Mouse (Mus musculus) forebrain, postnatal 0 days (tissue): Measurements from ENCODE around the gene Cops3. TPM values are rescaled to one million over a fixed set of nuclear protein-coding genes. Genes with fewer than 3 reads are reported as not detected.

ENCODE experiments used
- ATAC-seq: fragments of 200-750 bp; cut with Nextera tagmentation; 2 replicates; pipeline ENCODE4 v1.8.0; 2017; ENCODE audit warnings: mild to moderate bottlenecking, moderate library complexity
- DNase-seq: peaks from one replicate; pipeline ENCODE4 v3.0.0-alpha.2; 2015
- H3K27ac ChIP-seq: fragments of 300-500 bp; sonication (generic); 2 replicates; pipeline ENCODE4 v1.5.1; 2014; ENCODE audit warnings: low read depth, mild to moderate bottlenecking, antibody characterized with exemption, low read length, moderate library complexity, mixed read lengths
- H3K27me3 ChIP-seq: fragments of 300-500 bp; sonication (generic); 2 replicates; pipeline ENCODE4 v1.6.1; 2014; ENCODE audit warnings: mild to moderate bottlenecking, low read length, mixed read lengths; ENCODE audit not compliant: insufficient read depth
- H3K36me3 ChIP-seq: fragments of 300-500 bp; sonication (generic); 2 replicates; pipeline ENCODE4 v1.6.1; 2014; ENCODE audit warnings: mild to moderate bottlenecking, moderate library complexity; ENCODE audit not compliant: insufficient read depth
- H3K4me1 ChIP-seq: fragments of 300-500 bp; sonication (generic); 2 replicates; pipeline ENCODE4 v1.6.1; 2014; ENCODE audit warnings: antibody characterized with exemption; ENCODE audit not compliant: insufficient read depth
- H3K4me2 ChIP-seq: fragments of 300-500 bp; sonication (generic); 2 replicates; pipeline ENCODE4 v1.6.1; 2014; ENCODE audit warnings: low read depth, mild to moderate bottlenecking, moderate library complexity
- H3K4me3 ChIP-seq: fragments of 300-500 bp; sonication (generic); 2 replicates; pipeline ENCODE4 v1.5.1; 2014; ENCODE audit warnings: low read depth, low read length, mixed read lengths
- H3K9ac ChIP-seq: fragments of 300-500 bp; sonication (generic); 2 replicates; pipeline ENCODE4 v1.6.1; 2014; ENCODE audit warnings: mild to moderate bottlenecking
- H3K9me3 ChIP-seq: fragments of 300-500 bp; sonication (generic); 2 replicates; pipeline ENCODE4 v1.6.1; 2016; ENCODE audit warnings: low read length
- CTCF ChIP-seq: sonication (generic); IDR thresholded peaks from 2 replicates; pipeline ENCODE4 v1.5.1; 2016; ENCODE audit warnings: antibody characterized with exemption, control low read depth, low read depth
- WGBS: fragments of 180-500 bp; shearing (Covaris S2); extraction: QIAGEN DNeasy Blood & Tissue Kit; methylation state at CpG from one replicate; pipeline ENCODE4 v1.1.7; 2014; 5-methylcytosine and 5-hydroxymethylcytosine counted together
- polyA plus RNA-seq: library from polyadenylated mRNA; unstranded; fragments of >200 nt; fragmentation: Nextera tagmentation; extraction: Ambion mirVana; gene quantifications from 2 replicates; pipeline ENCODE4 v1.2.1, GENCODE M21; 2015
- total RNA-seq: library from RNA; depleted of rRNA; stranded (reverse); fragments of >200 nt; gene quantifications from 2 replicates; pipeline ENCODE4 v1.2.3, GENCODE M21; 2014; rRNA removed

Gene Cops3
- total and polyA plus RNA-seq, 2 experiments from 2014 or later: 132 to 158 TPM

GRCm38 (mm10) chr11:59769307-59769706 lies 70.3 kb downstream of the Cops3 start:
- WGBS: 95% methylated on average over 2 of the region's 2 CpGs
- DNase-seq (no peak), ATAC-seq (no peak)
- TF ChIP-seq CTCF: no peak
- peaks cover 95% of the 10 kb centered on the region for H3K36me3 ChIP-seq
- H3K4me3 ChIP-seq: no peak overlapping the region
- no peaks in the 10 kb centered on the region for H3K9me3 ChIP-seq
- no peak overlapping the region for H3K4me2 ChIP-seq
- no peaks in the 10 kb centered on the region for H3K4me1 ChIP-seq
- H3K9ac ChIP-seq: no peak overlapping the region
- no peak overlapping the region for H3K27ac ChIP-seq
- no peaks in the 10 kb centered on the region for H3K27me3 ChIP-seq

Other genes starting within 250 kb of the Cops3 start
- not detected in 2 replicates for gene Olfr223, start 246.5 kb downstream of the Cops3 start, total RNA-seq
- not detected in 2 replicates for gene Olfr223, start 246.5 kb downstream of the Cops3 start, polyA plus RNA-seq
- gene Mprip, start 178.5 kb downstream of the Cops3 start, total RNA-seq: 191 and 205 TPM in 2 replicates
- gene Mprip, start 178.5 kb downstream of the Cops3 start, polyA plus RNA-seq: 62.0 and 62.2 TPM in 2 replicates
- gene Pld6, start 52.2 kb downstream of the Cops3 start, total RNA-seq: 0.92 and 6.0 TPM in 2 replicates
- gene Pld6, start 52.2 kb downstream of the Cops3 start, polyA plus RNA-seq: 6.8 and 12.1 TPM in 2 replicates
- gene Flcn, start 29.8 kb downstream of the Cops3 start, total RNA-seq: 33.7 and 36.9 TPM in 2 replicates
- 25.0 and 31.4 TPM in 2 replicates for gene Flcn, start 29.8 kb downstream of the Cops3 start, polyA plus RNA-seq
- gene Nt5m, start 391 bp downstream of the Cops3 start, total RNA-seq: 62.2 and 63.0 TPM in 2 replicates
- 82.3 and 85.9 TPM in 2 replicates for gene Nt5m, start 391 bp downstream of the Cops3 start, polyA plus RNA-seq
- 27.9 and 31.6 TPM in 2 replicates for gene Med9, start 108.4 kb upstream of the Cops3 start, total RNA-seq
- gene Med9, start 108.4 kb upstream of the Cops3 start, polyA plus RNA-seq: 32.4 and 36.0 TPM in 2 replicates
- gene Rasd1, start 125.1 kb upstream of the Cops3 start, total RNA-seq: 0.23 and 1.00 TPM in 2 replicates
- 1.4 and 3.3 TPM in 2 replicates for gene Rasd1, start 125.1 kb upstream of the Cops3 start, polyA plus RNA-seq
- gene Pemt, start 206.7 kb upstream of the Cops3 start, total RNA-seq: 7.9 and 16.2 TPM in 2 replicates
- 14.2 and 14.4 TPM in 2 replicates for gene Pemt, start 206.7 kb upstream of the Cops3 start, polyA plus RNA-seq